Mouse (Mus musculus) thymus, postnatal 36 days (tissue): Measurements from ENCODE around the gene Pea15a.
"Not testable (repeated sequence)": the region's sequence is repeated elsewhere in the genome, so short reads cannot be mapped to it uniquely, and the experiment has no call there.

Experiments
- DNase-seq, 2 experiments: peaks; one replicate each; pipeline ENCODE4 v3.0.0; 2022; ENCODE audit warnings: mixed read lengths in 2 of 2

Pea15a gene

GRCm38 (mm10) chr1:172206141-172206917 lies at the start of gene Pea15a:
Gene Pea15a (minus strand): TSS chr1:172206804.
- peak; percentile 66 to 77 for DNase-seq

DNA sequence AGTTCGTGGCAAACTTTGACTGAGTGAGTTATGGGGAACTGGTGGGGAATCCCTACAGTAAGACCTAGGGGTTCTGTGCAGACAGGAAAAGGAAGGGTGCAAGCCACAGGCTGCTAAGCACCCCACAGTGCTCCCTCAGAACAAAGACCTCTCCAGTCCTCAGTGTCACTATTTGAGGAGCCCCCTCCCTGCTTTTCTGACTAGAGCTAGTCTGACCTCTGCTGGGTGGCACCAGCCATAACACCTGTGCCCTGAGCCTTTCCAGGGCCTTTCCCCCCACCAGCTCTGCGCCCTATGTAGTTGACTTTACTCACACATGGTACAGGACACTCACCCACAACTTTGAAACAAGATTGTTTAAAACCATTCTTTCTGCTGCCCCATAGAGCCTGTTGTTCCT lies 41.1 kb upstream of the Pea15a start:
- peak; percentile 57 to 61 for DNase-seq

DNA sequence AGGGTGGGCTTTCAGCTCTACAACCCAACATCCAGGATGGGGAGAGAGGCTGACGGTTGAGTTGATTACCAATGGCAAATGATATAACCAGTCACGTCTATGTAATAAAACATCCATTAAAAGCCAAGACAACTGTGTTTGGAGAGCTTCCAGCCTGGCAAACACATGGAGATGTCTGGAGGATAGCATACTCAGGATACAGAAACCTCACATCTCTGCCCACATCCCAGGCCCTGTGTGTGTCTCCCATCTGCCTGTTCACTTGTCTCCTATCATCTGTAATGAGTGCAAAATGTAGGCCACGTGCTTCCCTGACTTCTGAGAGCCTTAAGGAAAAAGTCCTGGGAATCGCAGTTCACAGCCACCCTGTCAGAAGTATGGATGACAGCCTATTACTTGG lies 40.6 kb upstream of the Pea15a start:
- DNase-seq, result no peak

DNA sequence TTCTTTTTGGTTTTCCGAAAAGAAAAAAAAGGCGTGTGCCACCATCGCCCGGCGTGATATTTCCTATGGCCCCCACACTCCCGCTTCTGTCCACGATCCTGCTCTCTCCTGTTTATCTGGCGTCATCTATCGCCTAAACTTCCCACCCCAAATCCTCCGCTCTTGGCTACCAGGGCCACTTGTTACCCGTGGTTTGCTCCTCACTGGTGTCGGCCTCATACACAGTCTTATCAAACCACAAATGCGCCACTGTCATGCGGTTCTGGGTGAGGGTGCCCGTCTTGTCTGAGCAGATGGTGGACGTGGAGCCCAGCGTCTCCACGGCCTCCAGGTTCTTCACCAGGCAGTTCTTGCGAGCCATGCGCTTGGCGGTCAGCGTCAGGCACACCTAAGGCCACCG lies 38.0 kb upstream of the Pea15a start:
- not testable (repeated sequence) for DNase-seq

- DNase-seq, result no peak
These were observed 37.1 kb upstream of the Pea15a start for GRCm38 (mm10) chr1:172243547-172244205.

DNA sequence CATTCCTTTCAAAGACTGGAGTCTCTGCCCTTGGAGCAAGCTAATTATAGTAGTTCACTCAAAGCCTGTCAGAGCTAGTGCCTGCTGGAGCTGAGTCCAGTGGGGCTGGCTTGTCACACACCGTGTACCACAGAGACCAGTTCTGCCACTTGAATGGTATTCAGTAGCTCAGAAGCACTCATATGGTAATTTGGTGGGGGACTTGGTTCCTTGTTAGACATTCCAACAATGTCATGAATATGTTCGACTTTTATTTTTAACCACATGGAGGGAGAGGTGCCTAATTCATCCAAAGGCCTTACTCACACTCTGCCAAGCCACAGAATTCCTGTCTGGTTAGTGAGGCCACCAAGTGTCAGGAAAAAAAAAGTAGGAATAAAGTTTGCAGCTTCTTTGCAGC lies 35.8 kb upstream of the Pea15a start:
- DNase-seq, result no peak

- DNase-seq, result no peak
These were observed 34.5 kb upstream of the Pea15a start for GRCm38 (mm10) chr1:172240945-172241708.

DNA sequence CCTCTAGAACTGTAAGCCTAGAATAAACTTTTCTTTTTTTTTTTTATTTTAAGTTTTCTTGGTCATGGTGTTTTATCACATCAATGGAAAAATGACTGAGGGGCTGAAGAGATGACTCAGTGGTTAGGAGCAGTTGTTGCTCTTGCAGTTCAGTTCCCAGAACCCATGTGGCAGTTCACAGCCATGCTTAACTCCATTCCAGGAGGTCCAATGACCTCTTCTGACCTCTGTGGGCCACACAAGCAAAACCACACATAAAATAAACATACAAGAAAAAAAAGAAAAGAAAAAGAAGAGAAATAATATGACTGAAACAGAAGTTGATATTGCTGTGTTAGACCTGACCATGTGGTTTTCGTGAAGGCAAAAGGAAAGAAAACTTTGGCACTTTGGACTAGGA lies 22.6 kb upstream of the Pea15a start:
- DNase-seq, result no peak

DNA sequence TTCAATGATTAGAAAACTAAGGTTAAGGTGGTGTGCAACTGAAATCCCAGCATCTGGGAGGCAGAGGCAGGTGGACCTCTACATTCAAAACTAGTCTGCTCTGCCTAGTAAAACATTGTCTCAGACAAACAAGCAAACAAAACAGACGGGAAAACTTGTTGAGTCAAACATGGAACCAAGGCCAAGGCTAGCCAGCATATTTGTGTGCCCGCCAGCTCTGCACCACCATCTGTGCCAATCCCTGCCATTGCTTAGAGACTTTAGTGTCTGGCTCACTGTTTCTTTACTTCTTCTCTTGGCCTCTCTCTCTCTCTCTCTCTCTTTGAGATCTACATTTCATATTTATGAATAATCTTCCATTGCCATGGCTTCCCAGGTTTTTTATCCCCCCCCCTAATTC lies 21.6 kb upstream of the Pea15a start:
- no peak for DNase-seq

DNA sequence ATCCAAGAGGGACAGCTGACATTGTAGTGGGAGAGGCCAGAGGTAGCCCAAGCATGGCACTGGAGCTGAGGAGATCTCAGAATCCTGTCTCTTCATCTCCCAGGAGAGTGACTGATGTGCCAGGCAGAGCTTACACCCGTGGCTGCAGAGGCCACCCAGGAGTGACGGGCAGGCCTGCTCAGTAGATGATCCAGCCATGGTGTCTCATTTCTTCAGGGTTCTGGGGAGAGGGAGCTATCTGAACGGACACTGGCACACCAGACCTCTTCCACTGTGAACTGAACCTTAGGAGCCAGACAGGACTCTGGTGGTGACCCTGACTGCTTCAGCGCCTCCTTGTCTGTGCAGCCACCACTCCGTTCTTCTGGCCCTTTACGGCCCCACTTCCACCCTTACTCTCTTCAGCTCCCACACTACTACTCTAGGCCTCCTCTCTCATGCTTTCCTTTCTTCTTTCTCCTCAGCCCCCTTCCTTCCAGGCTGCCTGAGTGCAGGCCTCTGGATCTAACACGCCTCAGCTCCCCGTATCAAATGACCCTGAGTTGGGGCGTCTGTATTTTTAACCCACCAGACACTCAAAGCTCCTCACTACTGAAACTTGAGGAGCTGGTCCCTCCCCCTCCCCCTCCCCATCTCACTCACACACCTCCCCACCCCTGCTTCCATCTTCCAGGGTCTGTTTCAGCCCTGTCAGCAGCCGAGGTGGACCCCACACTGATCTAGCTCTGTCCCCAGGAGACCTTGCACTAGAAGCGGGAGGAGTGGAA lies 14.9 kb upstream of the Pea15a start:
- DNase-seq, result no peak

GRCm38 (mm10) chr1:172220414-172220813 lies 13.8 kb upstream of the Pea15a start:
- no peak for DNase-seq

DNA sequence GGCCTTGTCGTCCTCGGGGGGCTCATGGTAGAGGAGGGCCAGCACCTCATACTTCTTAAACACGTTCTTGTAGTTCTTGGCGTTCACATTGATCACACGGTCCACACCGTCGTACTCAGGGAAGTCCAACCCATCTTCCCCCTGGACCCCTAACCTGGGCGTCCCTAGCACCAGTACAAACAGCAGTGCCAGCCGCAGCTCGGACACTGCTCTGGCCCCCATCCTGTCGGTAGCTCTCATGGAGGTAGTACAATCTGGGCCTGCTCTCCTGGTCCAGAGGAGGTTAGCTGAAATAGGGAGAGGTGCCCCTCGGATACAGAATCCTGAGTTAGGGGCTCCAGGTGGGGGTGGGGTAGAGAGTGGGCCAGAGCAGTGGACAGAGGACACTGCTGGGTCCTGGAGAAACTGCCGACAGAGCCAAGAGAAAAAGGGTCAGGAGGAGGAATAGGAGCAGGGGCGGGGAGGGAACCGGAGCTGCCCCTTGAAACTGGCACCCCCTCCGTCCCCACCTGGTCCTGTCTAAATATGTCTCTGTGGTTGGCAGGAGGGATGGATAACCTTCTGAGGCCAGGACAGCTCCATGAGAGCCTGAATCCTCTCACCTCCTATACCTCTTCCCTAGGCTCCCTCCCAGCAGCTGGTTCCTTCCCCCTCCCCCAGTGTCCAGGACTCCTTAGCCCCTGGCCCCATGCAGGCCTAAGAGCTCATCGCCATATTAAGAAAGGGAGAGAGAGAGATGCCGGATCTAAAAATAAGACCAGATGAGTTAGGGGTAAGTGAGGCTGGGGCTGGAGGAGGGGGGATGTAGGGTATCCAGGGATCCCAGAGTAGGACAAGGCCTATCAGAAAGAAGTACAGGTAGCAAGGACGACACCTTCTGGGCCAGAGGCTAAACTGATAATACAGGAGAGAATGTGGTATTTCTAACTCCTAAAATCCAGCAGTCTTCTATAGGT lies 13.1 kb upstream of the Pea15a start, which contains the start of gene Casq1:
Gene Casq1 (minus strand): TSS at position 418 of the 956 bp plus-strand sequence.
- DNase-seq, result no peak

DNA sequence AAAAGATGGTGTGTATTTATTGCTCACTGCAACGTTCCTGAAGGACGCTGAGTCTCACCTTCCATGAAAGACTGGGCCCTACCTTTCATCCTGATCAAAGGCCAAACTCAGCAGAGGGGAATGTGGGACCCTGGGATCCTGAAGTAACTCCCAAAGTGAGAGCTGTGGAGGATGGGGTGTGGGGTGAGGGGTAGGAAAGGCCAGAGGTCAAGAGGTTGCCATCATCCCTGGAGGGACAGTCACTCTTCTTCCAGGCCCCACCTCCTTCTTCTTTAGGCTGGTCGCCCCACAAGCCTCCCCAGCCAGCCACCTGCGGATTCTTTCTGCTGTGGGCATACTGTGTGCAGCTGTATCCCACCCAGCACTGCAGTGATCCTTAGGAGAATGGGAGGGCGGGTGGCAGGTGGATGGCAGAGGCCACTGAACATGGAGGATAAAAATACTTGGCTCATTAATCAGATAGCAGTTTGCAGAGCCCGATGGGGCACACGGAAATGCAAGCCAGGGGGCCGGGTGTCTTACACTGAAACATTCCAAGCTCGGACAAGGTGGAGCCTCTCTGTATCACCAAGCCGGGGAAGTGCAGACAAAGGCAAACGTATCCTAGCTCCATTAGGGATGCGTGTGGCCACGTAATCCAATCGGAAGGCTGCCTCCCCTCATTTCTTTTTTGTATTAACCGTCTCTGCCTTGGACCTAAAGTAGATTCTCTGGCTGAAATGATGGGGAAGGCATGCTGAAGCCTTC lies 11.7 kb upstream of the Pea15a start:
- DNase-seq, result no peak

DNA sequence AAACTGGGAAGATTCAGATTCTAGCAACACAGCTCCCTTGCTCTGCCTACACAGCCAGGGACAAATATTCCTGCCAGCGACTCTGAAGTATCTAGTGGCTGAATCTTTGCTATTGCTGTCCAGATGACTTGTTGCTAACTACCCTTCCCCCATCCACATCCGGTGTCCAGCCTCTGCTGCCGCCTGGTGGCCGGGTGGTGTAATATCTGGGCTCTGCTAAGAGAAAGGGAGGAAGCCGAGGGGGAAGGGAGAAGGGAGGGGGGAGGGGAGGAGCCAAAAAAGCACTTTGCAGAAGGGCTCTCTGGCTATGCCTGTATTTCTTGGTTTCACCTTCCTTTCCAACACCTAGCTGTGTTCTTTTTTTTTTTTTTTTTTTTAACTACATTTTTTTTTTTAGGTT lies 10.5 kb upstream of the Pea15a start:
- peak; percentile 92 to 93 for DNase-seq

DNA sequence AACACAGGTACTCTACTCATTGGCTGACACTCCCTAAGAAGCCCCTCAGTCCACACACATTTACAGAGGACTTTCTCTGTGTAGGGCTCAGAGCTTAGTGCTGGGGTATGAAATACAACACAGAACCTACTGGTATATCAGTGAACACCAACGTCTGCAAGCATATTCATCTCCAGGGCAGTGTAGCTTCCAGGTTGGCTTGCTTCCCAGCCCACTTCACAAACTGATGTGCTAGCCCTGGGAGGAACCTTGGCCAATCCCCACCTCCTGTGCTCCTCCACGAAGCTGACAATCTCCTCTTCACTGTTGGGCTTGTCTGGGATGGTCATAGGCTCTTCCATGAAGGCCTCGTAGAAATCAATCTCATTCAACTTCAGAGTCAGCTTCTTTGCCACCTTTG lies 8.1 kb upstream of the Pea15a start:
- no peak for DNase-seq

GRCm38 (mm10) chr1:172213771-172214170 lies 7.2 kb upstream of the Pea15a start:
- no peak for DNase-seq

DNA sequence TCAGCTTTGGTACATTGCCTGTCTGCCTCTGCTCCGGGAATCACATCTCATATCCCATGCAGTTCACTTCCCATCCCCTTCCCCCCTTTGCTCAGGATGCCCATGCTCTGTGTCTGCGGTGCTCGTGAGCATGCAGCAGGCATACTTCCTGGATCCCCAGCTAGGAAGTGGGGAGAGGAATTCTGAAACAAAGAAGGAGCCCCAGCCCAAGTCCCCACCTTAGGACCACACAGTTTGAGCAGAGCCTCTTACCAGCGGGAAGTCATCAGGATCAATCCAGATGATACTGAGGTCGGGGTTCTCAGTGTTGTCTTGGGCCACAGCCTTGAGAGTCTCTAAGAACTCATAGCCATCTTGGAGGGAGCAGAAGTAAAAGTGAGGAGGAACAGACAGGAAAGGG lies 6.2 kb upstream of the Pea15a start:
- no peak for DNase-seq

DNA sequence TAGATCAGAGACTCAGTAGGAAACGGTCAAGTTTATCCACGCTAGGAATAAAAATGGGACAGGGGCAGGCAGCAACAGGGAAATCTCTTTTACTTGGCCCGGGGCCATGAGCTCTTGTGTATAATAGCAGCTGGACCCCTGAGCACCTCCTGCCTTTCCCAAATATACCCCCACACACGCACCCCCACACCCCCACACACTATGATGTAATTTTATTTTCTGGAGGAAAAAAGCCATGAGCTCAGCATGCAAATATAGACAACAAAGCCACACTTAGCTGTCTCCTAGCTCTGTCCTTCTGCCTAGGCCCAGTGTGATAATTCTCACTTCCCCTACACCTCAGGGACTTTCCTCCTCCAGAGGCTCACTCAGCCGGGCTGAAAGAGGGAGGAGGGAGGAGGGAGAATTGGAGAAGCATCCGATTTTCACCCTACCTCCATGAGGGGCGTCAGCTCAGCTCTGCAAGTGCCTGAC lies 544 bp upstream of the Pea15a start:
- no peak for DNase-seq

DNA sequence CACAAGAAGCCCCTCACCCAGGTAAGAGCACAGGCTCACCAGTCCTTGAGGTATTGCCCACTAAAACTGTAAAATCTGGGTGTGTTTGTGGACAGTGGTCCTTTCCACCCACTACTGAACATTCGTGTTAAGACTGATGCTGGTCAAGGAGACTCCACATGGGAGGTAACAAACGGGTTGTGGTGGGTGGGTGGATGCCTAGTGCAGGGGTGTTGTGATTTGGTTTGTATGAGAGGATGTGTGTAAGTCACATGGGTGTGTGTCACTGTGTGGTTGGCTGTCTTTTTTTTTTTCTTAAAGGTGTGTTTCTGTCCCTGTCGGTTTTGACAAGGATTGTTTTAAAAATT lies 890 bp downstream of the Pea15a start:
- DNase-seq, result no peak

DNA sequence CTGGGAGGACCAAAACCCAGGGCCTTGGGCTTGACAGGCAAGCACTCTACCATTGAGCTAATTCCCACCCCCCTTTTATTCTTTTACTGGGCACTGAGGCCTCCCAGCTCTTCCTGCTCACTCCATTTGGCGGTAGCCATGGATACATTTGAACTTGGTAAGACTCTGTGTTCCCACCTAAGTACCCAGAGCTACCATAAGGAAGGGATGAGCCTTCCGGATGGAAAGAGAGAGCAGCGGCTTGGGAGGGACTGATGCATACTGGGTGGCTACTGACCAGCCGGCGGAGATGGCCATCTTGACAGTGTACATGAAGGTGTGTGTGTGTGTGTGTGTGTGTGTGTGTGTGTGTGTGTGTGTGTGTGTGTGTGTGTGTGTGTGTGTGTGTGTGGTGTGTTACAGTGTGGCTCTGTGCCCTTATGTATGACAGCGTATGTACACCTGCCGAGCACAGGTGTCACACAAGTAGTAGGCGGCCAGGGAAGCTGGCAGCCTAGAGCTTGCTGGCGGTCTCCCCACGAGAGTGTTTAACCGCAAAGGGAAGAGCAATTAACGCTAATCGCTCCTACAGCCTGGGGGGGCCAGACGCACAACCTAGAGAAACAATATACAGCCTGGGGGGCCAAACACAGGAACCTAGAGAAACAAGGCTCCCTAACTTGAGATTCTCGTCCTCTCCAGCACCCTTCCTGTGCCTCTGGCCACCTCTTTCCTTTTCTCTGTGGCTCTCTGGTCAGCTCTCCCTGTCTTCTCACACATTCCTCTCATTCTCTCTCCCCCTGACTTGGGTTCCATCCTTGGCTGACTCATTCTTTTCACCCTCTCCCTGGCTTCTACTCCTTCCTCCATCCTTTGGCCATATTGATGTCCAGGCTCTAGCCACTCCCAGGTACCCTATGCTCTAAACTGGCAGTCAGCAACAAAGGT lies 1.5 kb downstream of the Pea15a start:
- no peak for DNase-seq
